Mouse (Mus musculus) cerebellum, adult 11 months (tissue): ENCODE results near the gene Ccr1l1.

ENCODE experiments used
- DNase-seq: peaks from one replicate; pipeline ENCODE4 v3.0.0; 2022

Ccr1l1 gene

DNA sequence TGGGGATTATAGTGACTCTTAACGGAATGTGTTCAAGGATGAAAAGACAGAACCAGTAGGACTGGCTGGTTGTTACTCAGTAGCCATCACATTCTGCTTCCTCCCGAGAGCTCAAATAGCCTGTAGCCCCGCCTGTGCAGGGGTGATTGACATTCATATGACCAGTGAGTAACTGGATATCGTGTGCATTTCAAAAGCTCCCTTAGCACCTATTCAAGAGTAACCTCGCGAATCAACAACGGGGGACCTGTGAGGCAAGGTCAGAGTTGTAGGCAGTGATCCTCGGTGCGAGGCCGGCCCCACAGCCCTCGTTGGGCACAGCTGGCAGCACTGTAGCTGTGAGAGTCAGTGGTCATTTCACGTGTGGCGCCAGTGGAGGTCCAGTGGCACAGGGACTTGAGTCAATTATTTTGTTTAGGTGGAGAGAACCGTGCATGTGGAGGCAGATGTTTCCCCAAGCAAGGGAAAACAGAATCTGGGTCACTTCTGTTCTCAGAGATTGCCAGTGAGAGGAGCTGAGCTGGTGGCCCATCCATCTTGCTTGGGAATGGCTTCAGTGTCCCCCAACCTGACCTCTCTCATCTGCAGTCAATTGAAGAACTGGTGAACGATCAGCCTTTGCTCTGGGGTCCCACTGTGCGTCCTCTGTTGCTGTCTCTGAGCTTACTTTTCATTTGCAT lies 50.8 kb downstream of the Ccr1l1 start:
- DNase-seq = no peak
